Mouse (Mus musculus) heart, postnatal 25 days (tissue): ENCODE results near the gene Ift27. TPM values are rescaled to one million over a fixed set of nuclear protein-coding genes. Genes with fewer than 3 reads are reported as not detected.

Source experiments
- DNase-seq: peaks from one replicate; pipeline ENCODE4 v3.0.0; 2022; ENCODE audit warnings: low spot score
- intact Hi-C: fragments of 180-260 bp; cut with DNase I; formaldehyde crosslinking; loops from one replicate; pipeline ENCODE4 v1.15.1; 2025
- total RNA-seq, 2 experiments: library from RNA; stranded (reverse); gene quantifications; 2 replicates each; pipeline ENCODE4 v1.2.3; 2021

Gene Ift27
- 10 to 100 TPM; 10.2 to 11.2 TPM for total RNA-seq

DNA sequence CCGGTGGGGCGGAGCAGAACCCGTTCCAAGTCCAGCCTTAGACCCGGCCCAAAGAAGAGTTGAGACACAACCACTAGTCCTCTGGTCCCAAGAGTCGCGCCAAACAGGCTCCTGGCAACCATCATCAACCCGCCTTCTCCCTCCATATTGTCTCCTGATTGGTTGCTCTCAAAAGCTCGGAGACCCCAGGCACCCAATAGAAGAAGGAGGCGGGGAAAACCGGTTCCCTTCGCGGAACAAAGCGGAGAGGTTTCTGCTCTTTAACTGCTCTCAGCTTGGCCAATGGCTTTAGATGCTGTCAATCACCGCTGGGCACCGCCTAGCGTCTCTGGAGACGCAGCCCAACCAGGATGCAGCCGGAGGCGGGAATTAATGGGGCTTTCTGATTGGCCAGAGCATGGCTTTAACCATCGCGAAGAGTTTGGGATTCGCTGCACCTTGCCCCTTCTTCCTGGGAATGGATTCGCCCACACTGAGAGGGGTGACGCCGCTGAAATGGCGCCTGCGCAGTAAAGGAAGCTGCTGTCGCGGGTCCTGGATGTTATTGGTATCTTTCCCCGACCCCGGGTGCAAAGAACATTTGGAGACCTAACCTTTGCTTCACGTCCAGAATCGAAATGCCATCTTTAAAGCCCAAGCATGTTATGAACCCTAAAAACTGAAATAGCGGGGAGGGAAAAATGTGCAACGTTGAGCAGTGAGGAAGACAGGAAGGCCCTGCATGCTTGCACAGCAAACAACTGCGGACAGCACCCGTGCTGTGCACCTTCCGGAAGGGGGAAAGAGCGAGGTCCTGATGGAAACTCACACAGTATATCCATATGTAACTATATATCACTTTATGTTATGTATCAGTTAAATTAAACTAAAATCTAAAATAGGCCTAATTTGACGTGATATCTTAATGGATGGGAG is at the start of gene Ift27:
Gene Ift27 (minus strand): TSS at position 136 of the 915 bp plus-strand sequence.
- peak; percentile 98 for DNase-seq
- intact Hi-C loops, result loop anchor here (10.0 kb wide), 1 partner anchor 251 kb away; the partner anchor contains the start of gene Kctd17

DNA sequence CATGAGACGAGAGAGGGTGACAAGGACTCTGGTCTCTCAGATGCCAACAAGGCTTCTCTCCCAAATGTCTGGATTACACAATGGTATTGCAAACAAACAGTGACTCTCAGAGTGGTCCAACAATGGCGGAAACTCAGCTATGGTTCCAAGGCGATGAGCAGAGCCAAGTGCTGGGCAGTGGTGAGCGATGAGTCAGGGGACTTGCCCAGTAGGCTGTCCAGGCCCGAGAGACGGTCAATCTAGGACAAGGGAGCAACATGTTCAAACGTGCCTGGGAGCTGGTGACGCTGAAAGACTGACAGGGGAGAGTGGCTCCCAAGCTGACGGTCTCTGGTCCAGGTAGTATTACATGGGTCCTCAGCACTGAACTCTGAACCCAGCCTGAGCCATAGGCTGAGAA is 41.4 kb upstream of the Ift27 start:
- intact Hi-C loops, result no loop called here
- DNase-seq, result no peak

DNA sequence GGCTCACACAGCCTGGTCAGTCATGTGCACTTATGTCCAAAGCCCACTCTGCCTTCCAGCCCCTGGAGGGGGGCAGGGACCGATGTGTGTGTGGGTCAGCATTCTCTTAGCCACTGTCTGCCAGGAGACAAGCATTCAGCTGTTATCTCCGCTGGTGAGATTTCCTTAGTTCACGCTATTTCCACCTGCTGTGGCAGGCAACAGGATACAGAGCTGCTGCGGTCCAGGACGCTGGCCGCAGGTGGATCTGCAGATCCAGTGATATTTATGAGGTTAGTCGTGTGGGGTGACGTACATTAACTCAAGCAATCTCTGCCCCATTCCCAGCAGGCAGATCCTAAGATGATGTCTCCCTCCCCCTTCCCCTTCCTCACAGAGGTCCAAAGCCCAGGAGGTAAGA is 37.5 kb upstream of the Ift27 start:
- intact Hi-C loops, result no loop called here
- DNase-seq, result no peak

DNA sequence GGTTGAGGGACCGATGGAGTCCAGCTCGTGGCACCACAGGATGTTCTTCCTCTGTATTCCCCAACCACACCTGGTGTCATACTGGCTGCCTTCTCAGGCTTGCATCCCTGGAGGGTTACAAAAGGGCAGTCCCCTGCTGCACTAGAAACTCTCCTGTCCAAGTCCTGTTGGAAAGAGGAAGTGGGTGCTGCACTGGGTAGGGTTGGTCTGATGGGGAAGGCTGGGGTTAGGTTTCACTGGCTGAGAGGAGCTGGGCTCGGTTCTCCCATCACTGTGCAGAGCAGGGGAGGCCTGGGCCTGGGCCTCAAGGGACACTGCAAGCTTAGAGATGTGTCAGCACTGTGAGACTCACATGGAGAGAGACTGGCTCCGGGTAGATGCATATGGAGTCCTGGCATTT is 36.3 kb upstream of the Ift27 start:
- intact Hi-C loops, result no loop called here
- no peak for DNase-seq

DNA sequence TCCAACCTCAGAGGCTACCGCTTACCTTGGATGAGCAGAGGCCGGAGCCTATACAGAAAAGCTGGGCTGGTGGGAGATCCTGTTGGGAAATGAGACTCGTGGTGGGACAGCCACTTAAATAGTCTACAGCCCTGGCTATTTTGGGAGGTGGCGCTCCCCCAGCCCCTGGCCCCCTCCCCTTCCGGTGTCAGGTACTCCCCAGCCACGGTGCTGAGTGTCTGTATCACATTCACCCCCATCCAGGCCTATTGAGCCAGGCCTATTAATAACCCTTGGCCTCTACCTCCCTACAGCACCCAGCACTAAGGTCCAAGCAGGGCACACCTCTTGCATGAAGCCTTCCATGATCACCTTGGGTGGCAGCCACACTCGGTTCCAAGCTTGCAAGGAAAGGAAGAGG is 32.4 kb upstream of the Ift27 start, which contains the start of gene Pvalb:
Gene Pvalb (minus strand): TSS at position 89 of the 400 bp plus-strand sequence.
- no peak for DNase-seq
- intact Hi-C loops, result no loop called here

DNA sequence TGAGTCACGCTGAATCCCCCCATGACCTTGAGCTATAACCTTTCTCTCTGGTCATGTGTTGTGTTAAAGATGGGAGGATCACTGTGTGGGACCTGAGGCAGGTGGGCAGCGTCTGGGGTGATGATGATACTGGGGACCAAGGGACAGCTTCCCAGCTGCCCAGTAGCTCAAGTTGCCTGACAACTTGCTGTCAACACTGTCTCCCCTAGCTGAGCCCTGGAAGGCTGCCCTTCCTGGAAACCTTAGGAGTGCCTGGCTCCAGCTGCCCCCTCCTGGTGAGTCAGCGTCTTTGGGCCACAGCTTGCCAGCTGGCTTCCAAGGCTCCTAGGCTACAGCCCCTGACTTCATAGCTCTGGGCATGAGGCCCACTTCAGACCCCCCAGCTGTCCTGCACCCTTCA is 31.3 kb upstream of the Ift27 start:
- intact Hi-C loops, result no loop called here
- DNase-seq, result no peak

DNA sequence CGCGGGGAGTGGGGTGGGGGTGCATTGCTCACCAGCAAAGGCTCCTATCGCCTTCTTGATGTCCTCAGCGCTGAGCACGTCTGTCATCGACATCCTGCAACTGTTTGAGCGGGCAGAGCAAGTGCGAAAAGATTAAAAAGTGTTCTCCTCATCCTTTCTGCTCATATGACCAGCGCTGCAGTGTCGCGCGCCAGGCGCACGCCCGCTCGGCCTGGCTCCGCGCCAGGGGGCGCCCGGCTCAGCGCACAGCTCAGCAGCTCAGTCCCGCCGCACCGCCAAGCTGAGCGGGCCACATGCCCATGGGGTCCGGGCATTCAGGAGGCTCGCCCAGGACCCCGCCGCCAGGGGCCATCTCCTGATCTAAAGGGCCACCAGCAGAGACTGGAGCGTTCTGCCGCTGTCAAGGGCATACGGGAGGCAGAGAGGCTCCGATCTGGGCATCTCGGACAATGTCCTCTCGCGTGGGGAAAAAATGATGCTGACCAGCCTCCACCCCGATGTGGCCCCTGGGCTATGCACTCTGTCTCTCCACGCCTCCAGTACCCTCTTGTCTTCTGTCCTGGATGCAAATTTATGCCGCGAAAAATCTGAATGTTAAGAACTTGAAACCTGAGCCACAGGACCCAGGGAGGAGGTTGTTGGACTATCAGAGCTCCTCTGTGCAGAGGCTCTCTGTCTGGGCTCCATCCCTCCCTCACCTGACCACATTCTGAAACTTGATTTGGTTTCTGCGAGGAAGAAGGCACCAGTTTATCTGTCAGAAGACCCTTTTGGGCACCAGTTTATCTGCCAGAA is 30.3 kb upstream of the Ift27 start:
- no peak for DNase-seq
- intact Hi-C loops, result no loop called here

DNA sequence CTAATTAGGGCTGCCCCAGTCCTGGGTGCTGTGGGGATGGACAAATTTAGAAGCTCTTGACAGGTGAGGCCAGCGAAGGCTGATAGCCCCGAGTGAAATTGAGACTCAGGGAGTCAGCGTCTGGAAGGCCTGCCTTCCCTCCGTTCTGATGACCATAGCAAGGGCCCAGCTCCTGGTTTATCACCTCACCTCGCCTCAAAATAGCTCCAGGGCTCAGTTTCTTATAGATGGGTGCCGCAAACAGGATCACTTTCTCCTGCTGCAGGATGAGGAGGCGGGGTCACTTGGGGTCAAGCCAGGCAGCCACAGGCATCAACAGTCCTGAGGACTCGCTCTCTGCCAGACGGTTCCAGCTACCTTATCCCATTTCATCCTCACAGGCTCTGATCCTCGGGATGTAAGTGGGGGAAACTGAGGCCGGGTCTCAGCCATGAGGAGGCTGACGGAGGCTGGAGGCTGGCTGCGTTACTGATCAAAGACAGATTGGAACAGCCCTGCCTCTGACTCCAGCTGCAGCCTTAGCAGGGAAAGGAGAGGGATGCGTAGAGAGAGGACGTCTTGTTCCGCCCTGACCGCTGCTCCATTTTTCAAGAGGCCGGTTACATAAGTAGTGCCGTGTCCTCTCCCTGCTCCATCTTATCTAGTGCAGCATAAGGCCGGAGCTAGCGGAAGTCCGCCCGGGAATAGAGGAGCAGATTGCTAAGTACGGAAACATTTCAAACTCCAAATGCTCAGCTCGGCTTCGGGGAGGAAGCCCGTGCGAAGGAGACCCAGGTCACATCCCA is 21.4 kb upstream of the Ift27 start:
- intact Hi-C loops, result no loop called here
- DNase-seq, result peak; percentile 10

DNA sequence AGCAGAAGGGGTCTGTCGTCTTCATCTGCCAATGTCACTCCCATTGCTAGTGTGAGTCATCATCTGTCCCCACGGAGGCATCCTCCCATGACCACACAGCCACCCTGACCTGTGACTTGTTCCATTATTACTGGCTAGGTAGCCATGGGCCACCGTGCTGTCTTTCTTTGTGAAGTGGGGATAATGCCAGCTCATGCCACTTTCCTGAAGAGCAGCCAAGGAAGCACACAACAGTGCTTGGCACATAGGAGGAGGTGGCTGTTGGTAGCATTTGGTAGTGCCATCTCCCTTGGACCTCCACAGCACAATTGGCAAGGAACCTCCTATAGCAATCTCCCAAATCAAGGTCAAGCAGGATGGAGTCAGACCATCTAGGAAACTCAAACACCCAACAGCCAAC is 20.4 kb upstream of the Ift27 start:
- intact Hi-C loops, result no loop called here
- no peak for DNase-seq

DNA sequence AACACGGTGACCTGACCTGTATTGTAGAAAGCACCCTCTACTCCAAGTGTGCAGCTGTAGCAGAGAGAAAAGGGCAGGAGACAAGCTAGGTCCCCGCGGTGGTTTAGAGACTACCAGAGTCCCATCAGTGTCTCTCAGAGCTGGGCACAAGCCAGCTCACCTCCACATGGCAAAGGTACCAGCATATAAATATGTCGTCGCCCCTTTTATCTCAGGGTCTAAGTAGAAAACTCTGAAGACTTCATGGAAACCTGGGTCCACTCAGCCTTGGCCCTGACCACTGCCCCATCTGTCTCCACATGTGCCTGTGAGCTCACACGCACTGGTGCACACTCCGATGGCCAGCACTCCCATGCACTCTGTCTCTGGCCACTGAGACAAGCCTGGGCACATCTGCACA is 15.7 kb upstream of the Ift27 start:
- intact Hi-C loops, result no loop called here
- DNase-seq, result no peak

DNA sequence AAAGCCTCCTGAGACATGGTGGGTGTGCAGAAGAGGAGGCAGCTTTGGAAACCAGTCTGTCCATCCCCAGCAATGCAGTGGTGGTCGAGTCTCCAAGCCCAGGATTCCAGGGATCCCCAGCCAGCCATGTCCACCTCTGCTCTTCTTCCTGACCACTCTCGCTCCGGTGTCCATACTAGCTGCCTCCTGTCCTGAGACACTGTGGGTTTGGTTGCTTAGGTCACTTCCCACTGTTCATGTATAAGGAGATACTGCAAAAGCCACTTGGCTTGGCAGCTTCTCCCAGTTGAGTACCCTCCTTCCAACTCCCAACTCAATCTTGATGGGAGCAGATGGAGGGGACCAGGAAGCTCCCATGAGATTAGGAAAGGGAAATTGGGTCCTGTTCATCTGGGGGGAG is 14.6 kb upstream of the Ift27 start:
- intact Hi-C loops, result no loop called here
- DNase-seq, result no peak

DNA sequence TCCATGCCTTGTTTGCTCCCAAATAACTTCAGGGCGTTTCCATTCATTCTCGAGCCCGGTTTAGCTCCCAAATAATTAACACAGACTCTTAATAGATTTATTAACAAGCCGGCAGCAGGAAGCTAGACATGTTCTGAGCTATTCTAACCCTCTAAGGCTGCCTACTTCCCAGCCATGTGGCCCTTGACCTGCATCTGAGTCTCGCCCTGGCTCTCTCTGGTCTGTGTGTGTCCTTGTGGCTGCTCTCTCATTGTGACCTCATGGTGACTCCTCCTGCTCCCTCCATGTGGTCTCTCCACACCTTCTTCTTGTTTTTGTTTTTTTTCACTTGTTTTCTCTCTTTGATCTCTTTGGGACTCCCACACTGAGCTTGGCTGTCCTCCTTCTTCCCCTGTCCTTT is 13.0 kb upstream of the Ift27 start:
- DNase-seq, result no peak
- intact Hi-C loops, result no loop called here

DNA sequence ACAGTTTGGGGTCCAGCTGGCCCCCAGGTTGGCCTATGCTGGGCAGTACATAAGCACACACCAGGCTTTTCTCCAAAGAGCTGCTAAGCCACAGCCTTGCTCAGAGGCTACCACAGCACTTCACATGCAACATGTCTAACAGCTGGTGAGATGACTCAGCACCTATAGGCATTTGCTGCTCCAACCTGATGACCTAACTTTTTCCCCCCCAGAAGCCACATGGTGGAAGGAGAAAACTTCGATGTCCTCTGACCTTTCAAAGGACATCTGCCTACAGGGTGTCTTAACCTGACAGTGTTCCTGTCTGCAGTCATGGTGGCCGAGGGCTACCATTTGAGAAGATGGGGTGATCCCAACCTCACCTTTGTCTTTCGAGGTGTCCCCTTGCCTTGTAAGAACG is 11.7 kb upstream of the Ift27 start:
- intact Hi-C loops, result no loop called here
- no peak for DNase-seq

DNA sequence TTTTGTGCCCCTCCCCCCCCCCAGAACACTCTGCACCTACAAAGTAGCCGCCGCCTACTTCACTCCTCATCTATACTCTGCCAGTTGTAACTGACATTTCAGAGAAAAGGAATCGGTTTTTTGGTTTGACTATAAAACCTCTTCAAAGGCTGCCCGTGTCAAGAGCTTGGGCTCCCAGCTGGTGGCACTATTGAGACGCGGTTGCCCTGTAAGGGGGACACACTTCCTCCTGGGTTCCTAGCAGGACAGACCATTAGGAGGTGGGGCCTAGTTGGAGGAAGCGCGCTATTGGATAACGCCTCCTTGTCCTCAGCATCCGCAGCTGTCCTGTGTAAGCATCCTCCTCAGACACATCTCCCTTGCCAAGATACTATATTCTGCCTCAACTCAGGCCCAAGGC is 10.9 kb upstream of the Ift27 start:
- intact Hi-C loops, result no loop called here
- no peak for DNase-seq

DNA sequence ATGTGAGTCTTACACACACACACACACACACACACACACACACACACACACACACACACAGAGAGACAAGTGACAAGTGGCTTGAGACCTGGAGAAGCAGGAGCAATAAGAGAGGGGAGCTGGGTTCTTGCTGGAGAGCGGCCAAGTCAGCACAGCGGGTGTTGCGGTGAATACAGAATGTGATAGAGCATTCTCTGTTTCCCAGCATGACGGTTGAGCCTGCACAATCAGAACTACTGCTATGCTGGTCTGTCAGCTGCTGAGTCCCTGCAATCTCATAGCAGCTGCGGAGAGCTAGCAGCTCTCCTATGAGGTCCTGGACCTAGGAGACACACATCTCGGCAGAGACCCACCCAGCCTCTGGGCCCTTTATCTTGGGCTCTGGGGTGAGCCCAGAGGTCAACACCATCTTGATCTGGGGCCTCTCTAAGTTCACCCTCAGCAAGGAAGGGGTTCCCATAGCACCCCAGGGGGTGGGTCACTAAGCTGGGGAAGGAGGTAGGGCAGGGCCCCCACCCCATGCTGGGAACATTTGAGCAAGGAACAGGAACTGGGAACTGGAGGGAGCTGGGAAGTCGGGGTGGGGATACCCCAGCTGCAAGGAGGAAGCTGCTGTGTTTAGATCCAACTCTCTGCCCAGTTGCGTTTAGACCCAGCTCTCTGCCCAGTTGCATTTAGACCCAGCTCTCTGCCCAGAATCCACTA is 7.9 kb upstream of the Ift27 start:
- DNase-seq, result no peak
- intact Hi-C loops, result no loop called here

DNA sequence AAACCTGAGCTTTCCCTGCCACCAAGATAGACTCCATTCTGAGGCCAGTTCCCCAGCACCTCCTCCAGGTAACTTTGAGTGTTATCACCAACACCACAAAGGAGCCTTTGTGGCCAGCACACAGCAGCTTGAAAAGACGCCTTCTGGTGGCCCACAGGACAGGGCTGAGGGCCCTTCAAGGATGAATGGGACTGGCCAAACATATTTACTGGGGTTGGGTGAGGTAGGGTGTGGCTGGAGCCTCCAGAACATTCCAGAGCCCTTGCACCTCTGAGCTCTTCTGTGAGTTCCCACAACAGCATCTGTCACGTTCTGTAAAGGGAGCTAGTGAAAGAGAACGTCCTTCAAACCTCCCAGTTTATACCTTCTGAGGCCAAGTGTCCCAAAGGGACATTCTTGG is 5.9 kb upstream of the Ift27 start:
- intact Hi-C loops, result loop anchor here (5.0 to 10.0 kb wide), 5 partner anchors 58 to 353 kb away; partner anchors contain the start of genes C1qtnf6 and Kctd17
- DNase-seq, result no peak

DNA sequence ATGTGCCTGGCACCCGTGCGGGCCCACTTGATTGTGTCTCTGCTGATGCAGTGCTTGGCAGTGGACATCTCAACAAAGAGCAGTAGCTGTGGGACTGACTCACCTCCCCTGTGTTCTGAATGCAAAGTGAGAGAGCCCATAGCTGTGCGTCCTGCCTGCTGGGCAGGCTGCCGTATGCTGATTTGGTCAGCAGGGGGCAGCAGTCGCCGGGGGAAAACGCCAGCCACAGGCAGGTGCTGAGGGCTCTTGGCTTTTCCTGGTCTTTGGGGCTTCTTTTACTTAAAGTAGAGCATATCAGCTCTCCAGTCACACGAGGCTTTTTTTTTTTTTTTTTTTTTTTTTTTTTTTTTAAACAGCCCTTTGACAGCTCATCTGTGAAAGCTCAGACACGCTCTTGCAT is 4.5 kb upstream of the Ift27 start:
- intact Hi-C loops, result loop anchor here (5.0 to 10.0 kb wide), 5 partner anchors 59 to 354 kb away; partner anchors contain the start of genes C1qtnf6 and Kctd17
- DNase-seq, result peak; percentile 29

DNA sequence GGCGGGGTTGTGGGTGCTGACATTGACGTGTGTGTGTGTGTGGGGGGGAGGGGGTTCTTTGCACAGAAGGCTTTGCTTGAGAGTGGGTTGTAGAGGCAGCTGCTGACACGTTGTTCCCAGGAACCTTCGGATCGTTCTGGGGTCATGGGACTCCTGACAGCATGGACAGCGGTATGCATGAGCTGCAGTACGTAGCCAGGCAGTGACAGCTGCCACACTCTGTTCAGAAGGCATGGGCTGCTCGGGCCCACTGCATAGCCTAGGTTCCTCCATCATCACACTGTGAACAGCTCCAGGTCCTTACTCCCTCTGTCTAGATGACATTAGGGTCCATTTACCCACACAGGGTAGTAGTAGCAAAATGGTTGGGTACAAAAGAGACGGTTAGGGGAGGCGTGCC is 3.4 kb upstream of the Ift27 start:
- DNase-seq, result no peak
- intact Hi-C loops, result loop anchor here (5.0 to 10.0 kb wide), 5 partner anchors 60 to 355 kb away; partner anchors contain the start of genes C1qtnf6 and Kctd17

DNA sequence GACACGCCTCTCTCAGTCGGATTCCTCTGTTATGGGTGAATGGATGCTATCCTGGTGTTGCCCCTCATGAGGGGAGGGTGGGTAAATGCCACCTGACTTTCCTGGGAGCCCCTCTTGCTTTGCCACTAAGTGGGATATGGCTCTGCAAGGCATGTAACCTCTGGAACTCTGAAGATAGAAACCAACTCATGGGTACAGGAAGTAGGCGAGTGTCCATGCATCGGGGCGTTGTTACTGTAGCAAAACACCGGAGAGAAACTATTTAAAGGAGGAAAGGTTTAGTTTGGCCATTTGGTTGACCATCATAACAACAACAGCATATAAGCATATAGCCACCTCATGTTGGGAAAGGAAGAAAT is 959 bp upstream of the Ift27 start:
- no peak for DNase-seq
- intact Hi-C loops, result loop anchor here (5.0 to 10.0 kb wide), 5 partner anchors 62 to 357 kb away; partner anchors contain the start of genes C1qtnf6 and Kctd17
